Mouse (Mus musculus) heart, postnatal 36 days (tissue): ENCODE data around the gene Limch1. TPM values are rescaled to one million over a fixed set of nuclear protein-coding genes. Genes with fewer than 3 reads are reported as not detected.

Experiments
- DNase-seq, 2 experiments: peaks; one replicate each; pipeline ENCODE4 v3.0.0; 2021 to 2022
- intact Hi-C: fragments of 180-260 bp; cut with DNase I; formaldehyde crosslinking; loops from one replicate; pipeline ENCODE4 v1.15.1; 2025
- total RNA-seq, 2 experiments: library from RNA; stranded (reverse); gene quantifications; 2 replicates each; pipeline ENCODE4 v1.2.3; 2021

Limch1 gene
- total RNA-seq, 2 experiments from 2014 or later: 238 to 297 TPM

DNA sequence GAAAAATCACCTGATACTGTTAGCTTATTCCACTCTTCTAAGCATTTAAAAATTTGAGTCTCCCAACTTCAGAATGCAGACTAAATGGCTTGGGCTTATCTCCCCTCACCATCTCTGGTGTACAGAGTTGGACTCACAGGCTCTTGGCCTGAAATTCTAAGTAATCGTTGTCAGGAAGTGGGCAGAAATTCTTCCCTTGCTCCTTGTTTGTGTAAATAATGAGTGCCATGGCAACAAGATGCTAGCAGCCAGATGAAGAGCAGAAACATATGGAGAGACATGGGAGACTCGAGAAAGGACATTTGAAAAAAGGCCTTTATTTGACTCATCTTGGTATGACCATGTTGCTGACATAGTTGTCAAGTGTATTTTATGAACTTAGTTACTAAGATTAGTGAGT is 164.3 kb downstream of the Limch1 start:
- no peak for DNase-seq
- intact Hi-C loops: no loop called here

DNA sequence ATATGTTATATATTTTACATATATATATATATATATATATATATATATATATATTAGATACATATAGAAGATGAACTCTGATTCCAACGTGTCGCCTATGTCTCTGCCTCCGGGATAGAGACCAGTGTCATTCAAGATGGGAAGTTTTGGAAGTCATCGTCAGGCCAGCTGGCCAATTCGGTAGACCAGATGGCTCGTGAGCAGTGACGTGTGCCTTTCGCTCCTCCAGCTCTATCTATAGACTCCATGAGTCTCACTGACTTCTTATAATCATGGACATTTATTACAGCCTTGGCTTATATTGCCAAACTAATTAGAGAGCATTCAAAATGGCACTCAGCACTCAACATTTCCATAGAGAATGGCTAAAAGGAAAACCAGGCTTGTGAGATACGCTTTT is 165.0 kb downstream of the Limch1 start:
- DNase-seq: no peak
- intact Hi-C loops: no loop called here

DNA sequence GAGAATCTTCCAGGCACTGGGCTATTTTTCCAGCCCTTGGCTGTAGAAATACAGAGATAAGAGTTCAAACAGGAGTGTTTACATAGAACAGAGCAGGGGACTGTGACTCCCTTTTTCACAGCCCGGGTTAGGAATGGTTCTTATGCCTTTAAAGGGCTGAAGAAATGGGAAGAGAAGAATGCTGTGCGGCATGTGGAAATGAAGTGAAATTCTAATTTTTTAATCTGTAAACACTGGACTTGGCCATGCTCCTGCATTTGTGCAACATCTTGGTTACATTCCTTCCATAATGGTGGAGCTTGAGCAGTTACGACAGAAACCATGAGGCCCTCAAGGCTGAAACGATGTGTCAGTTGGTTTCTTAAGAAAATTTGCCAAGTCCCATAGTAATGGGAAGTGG is 165.4 kb downstream of the Limch1 start:
- DNase-seq: no peak
- intact Hi-C loops: no loop called here

- intact Hi-C loops: no loop called here
- DNase-seq: no peak
Observed at GRCm38 (mm10) chr5:66913791-66914190, 168.2 kb downstream of the Limch1 start.

DNA sequence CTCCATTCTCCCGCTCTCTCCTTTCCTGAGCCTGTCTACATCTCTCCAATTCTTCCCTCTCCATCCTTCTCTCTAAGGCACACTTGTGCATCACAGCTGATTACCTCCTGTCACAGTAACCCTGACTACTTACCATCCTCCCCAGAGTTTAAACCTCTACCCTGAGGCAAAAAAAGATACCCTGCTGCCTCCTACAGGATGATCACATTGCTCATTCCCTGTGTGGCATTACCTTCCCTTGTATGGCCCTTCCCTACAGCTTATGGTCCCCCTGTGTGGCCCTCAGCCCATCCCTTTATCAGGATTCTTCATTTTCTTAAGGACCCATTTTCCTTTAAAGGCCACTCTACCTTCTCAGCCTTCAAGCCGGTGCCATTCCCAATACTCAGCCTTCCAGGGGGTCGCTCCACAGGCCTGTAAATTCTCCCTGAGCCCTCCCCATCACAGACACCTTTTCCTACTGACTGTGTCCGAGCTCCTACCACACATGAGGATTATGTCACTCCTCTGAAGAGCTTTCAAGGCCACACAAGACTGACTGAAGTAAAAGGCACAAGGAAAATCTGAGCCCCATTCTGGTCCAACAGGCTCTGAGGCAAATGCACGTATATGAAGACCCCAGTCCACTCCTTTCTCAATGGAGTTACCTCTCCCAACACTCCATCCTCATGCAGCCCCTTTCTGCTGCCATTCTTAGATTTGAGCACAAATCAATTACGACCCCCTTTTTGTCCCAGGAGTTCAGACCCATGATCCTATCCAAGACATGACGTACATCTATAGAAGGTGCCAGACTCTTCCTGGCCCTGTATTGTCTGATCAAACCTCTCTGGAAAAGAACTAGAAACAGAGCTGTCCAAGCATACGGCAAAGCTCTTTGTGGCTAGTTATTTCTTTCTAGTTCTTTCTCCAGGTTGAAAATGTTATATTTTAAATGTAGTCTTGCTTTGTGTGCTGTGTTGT is 172.0 kb downstream of the Limch1 start:
- no peak for DNase-seq
- intact Hi-C loops: no loop called here

GRCm38 (mm10) chr5:66918316-66919305 is 173.0 kb downstream of the Limch1 start:
- intact Hi-C loops: no loop called here
- no peak for DNase-seq

DNA sequence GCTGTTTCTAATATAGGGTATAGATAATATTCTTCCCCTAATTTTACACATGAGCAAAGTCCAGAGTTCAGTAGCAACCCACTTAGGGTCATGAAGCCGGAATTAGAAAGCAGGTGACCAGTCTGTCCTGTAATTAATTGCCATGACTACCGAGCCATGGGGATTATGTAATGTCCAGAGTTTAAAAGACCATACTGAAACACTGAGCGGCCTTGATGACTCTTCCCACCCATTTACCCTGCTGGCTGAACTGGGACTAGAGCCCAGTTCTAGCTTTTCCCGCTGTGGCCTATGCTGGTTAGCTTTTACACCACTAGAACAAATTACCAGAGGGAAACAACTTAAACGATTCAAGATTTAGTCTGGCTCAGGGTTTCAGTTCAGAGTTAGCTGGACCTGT is 177.0 kb downstream of the Limch1 start:
- DNase-seq: no peak
- intact Hi-C loops: no loop called here

DNA sequence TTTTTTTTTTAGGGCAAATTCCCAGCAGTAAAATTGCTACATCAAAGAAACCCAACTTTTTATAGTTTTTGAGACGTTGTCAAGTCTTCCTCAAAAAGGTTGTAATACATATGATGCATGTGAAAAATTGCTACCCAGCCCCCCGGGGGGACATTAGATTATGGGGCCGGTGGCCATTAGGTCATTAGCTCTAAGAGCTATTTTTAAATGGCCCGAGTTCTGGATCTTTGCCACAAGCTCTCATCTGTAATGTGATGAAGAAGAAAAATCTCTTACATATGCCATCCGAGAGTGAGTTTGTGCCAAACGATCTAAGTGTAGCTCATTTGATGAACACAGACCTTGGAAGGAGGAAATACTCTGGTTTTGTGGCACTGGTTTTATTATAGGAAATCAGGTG is 183.7 kb downstream of the Limch1 start:
- DNase-seq: no peak

GRCm38 (mm10) chr5:66933134-66933804 is 187.6 kb downstream of the Limch1 start:
- no peak for DNase-seq
- intact Hi-C loops: no loop called here

More for the DNA sequence above, 183.7 kb downstream of the Limch1 start:
- intact Hi-C loops: loop anchor here (2.0 kb wide), 1 partner anchor 24 kb away; no protein-coding TSS in a partner anchor

GRCm38 (mm10) chr5:66934585-66934984 is 189.0 kb downstream of the Limch1 start:
- DNase-seq: no peak
- intact Hi-C loops: no loop called here

GRCm38 (mm10) chr5:66937376-66937775 is 191.7 kb downstream of the Limch1 start:
- intact Hi-C loops: no loop called here
- no peak for DNase-seq

DNA sequence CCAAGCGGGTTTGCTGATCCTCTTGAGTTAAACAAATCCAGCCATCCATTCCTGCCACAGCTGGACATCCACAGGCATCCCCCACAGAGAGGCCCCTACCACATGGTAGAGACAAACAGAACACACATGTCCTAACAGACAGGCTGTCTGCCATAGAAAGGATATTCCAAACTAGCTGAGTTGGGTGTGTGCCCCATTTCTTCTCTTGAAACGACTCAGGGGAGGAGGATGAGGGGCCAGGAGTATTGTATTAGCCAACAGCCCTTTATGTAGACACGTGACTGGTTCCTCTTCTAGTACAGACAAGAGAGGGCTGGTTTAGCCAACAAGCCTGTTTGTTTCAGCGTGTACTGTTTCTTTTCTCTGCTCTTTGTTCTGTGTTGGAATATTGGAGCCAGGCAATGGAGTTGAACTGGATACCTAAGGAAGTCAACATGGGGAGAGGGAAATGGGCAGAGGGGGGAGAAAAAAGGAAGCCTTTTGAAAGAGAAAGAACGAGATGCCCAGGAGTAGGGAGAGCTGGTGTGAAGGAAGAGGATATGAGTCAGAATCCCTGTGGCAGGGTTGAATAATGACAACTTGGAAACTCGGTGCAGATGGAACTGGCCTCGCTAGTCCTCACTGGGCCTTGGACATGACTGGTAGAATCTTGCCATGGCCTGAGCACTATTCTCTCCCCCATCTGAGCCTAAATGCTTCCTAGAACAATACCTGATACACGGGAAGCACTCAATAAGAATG is 196.3 kb downstream of the Limch1 start:
- no peak for DNase-seq
- intact Hi-C loops: loop anchor here (5.0 kb wide), 1 partner anchor 195 kb away; the partner anchor contains the start of gene Limch1

DNA sequence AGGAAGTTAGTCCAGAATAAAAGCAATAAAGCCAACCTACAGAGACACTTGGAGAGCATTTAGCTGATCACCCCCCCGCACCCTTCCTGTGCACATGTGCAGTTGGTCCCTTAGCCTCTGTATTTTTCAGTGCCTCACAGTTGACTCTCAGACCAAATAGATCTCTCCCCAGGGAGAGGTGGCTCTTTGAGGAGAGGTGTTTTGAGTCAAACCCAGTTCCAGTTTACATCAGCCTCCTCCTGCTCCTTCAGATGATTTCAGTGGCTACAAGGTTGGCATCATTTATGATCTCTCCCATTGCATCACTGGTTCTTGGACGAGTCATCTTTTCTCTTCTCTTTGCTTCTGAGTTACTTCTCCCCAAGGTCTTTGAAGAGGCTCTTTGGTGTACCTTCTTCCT is 197.3 kb downstream of the Limch1 start:
- intact Hi-C loops: loop anchor here (5.0 kb wide), 1 partner anchor 196 kb away; the partner anchor contains the start of gene Limch1
- DNase-seq: no peak

DNA sequence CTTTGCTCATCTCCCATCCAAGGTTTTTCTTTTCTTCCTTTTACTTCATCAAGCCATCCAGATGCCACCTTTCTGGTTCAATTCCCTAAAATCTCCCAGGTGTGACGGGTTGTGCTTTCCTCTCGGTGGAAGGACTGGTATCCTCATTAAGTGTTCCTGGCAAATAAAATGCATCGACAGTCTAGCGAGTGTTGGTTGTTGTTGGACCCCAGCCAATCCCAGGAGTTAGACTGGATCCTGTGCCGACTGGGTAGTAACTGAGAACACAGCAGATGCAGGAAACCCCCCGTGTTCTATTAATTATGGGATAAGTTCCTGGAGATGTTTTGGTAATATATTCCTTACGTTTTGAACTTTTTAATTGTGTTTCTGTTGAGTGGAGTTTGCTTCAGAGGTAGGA is 197.9 kb downstream of the Limch1 start:
- peak in 1 of 2 experiments; percentile 43 for DNase-seq
- intact Hi-C loops: loop anchor here (5.0 kb wide), 1 partner anchor 196 kb away; the partner anchor contains the start of gene Limch1

- intact Hi-C loops: loop anchor here (1.0 to 5.0 kb wide), 2 partner anchors 20 to 39 kb away; no protein-coding TSS in a partner anchor
- DNase-seq: peak; percentile 45 to 58
Observed at GRCm38 (mm10) chr5:66947958-66948357, 202.3 kb downstream of the Limch1 start.

- DNase-seq: no peak
- intact Hi-C loops: loop anchor here (5.0 kb wide), 1 partner anchor 38 kb away; no protein-coding TSS in a partner anchor
Observed at GRCm38 (mm10) chr5:66949098-66949692, 203.6 kb downstream of the Limch1 start.

DNA sequence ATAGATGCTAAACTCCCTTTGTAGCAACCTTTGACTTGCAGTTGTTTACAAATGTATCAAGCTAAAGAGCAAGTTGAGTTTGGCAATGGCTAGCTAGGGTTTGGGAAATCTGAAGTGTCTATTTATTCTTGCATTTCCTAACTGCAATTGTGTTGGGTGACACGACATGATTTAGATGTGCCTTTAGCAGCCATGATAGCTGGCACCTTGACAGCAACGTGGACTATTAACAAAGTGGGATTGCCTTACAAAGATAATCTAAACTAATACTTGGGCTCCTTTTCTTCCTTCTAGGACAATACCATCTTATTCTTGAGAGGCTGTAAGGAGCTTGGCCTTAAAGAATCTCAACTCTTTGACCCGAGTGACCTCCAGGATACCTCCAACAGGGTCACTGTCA is 207.7 kb downstream of the Limch1 start:
- intact Hi-C loops: no loop called here

DNA sequence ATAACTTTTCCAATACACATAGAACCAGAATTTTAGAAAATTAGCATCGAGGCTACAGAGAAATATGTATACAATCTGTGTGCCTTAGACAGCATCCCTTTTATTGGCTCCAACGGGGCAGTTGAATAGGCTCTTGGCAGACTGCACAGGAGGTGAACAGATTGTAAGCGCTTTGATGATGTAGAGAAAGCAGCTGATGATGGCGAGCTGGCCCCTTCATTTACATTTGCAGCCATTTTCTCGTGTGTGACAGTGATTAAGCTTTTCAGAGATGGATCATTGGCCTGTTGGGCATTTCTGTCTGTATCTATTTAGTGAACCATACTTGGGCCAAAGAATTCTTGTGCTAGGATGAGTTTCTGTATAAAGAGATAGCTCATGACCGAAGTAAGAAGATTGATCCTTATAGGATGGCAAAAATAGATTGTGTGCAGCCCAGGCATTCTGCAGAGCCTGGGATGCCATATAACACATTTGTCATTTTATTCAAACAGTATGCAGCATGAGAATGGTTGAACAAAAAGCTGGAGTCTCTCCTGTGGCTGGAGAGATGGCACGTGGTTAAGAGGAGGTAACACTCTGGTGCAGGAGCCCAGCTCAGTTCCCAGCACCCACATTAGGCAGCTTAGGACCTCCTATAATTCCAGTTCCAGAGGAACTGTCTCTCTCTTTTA is 208.5 kb downstream of the Limch1 start:
- intact Hi-C loops: no loop called here
- no peak for DNase-seq

More for the DNA sequence above, 207.7 kb downstream of the Limch1 start:
- DNase-seq: no peak
